ENCODE assay signal across 19 mouse cellular contexts in the genomic region with DNA sequence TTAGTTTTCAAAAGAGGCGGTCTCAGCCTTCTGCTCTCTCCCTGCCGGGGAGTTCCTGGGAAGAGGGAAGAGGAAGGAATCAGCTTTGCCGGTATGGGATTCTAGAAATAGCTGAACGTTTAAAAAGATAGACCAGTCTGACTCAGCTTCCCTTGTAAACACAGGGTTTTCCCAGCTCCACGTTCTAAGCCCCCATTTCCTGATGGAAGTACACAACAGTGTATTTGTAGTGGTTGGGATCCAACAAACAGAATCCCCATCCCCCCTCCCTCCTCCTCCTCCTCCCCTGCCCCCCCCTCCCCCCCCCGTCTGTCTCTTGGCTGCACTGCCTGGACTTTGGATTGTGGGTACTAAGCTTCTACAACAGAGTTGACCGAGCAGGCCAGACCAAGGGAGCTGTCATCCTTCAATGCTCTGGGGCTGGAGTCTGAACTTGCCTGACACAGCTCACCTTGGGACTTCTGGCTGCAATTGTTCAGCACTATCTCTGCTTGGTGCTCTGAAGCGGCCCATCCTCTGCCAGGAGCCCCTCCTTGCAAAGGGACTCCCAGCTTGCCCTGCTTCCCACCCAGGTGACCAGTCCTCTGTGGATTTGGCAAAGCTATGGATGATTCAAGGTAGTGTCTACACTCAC. TPM values are rescaled to one million over a fixed set of nuclear protein-coding genes. Genes with fewer than 3 reads are reported as not detected.
DNase-seq lines count a peak whose midpoint lies in the region; ATAC-seq and TF ChIP-seq lines count a peak whose summit lies in the region.
"Had no signal": no experiment of that assay in that cellular context is flagged by ENCODE, and none has a peak within 500 bp of the region (broad histone marks: within the 10 kb centered on the region; RNA-seq: fewer than 3 reads in every experiment).

No protein-coding gene starts in this region.

- TF ChIP-seq CTCF in gastrocnemius, adult 2 months (IDR thresholded peaks at IDR 0.05) = no peak
- TF ChIP-seq CTCF in liver, adult 2 months (IDR thresholded peaks at IDR 0.05; ENCODE audit: low read depth, low read length) = no peak

- H3K27ac ChIP-seq in gastrocnemius, adult 2 months = peak overlapping the region; percentile 56
- H3K27ac ChIP-seq in liver, adult 2 months (replicated peaks; ENCODE audit: insufficient read depth, low read depth, low read length) = peak overlapping the region; percentile 94
- H3K27ac ChIP-seq in heart, embryonic 16.5 days (ENCODE audit: low read length) = peak overlapping the region; percentile 44; the same call in 1 of the 2 replicates
- H3K27ac ChIP-seq: hindbrain, embryonic 13.5 days; left cerebral cortex, adult 2 months; limb, embryonic 13.5 days; macrophage; midbrain, embryonic 15.5 days had no signal

- ATAC-seq in heart, embryonic 16.5 days (replicated peaks; ENCODE audit: extremely low read depth, insufficient read depth, low FRiP score) = no peak
- ATAC-seq: forebrain, postnatal 0 days; midbrain, embryonic 15.5 days; Patski had no signal

- no peaks in the 10 kb centered on the region for H3K79me2 ChIP-seq in liver, adult 2 months (ENCODE audit: control insufficient read depth, insufficient read depth, low read length)

- TF ChIP-seq POLR2A in liver, adult 2 months (IDR thresholded peaks at IDR 0.05; ENCODE audit: extremely low read depth, insufficient read depth, low read length) = no peak

- H3K36me3 ChIP-seq in liver, adult 2 months (ENCODE audit: control insufficient read depth, insufficient read depth, low read length) = no peaks in the 10 kb centered on the region
- no peaks in the 10 kb centered on the region for H3K36me3 ChIP-seq in heart, embryonic 16.5 days (ENCODE audit: control insufficient read depth, insufficient read depth)
- H3K36me3 ChIP-seq: hindbrain, embryonic 13.5 days; limb, embryonic 13.5 days; midbrain, embryonic 15.5 days had no signal

- H3K27me3 ChIP-seq in liver, adult 2 months (ENCODE audit: control insufficient read depth, insufficient read depth, low read length) = no peaks in the 10 kb centered on the region
- H3K27me3 ChIP-seq in heart, embryonic 16.5 days (ENCODE audit: control insufficient read depth, insufficient read depth, low read length) = no peaks in the 10 kb centered on the region
- H3K27me3 ChIP-seq: hindbrain, embryonic 13.5 days; limb, embryonic 13.5 days; midbrain, embryonic 15.5 days; Patski had no signal

- H3K9ac ChIP-seq in liver, adult 2 months (ENCODE audit: low read depth, low read length) = peak overlapping the region; percentile 33; the same call in 1 of the 2 replicates
- no peak overlapping the region for H3K9ac ChIP-seq in heart, embryonic 16.5 days (ENCODE audit: low read length)
- H3K9ac ChIP-seq: forebrain, postnatal 0 days; hindbrain, embryonic 13.5 days; limb, embryonic 13.5 days; midbrain, embryonic 15.5 days had no signal

- intact Hi-C loops in gastrocnemius, adult 2 months (cut with DNase I) = no loop called here

- H3K4me3 ChIP-seq in gastrocnemius, adult 2 months = no peak overlapping the region
- no peak overlapping the region for H3K4me3 ChIP-seq in liver, adult 2 months (ENCODE audit: insufficient read depth, low read depth, low read length)
- H3K4me3 ChIP-seq in heart, embryonic 16.5 days (ENCODE audit: low read length) = no peak overlapping the region
- H3K4me3 ChIP-seq: hindbrain, embryonic 13.5 days; left cerebral cortex, adult 2 months; limb, embryonic 13.5 days; midbrain, embryonic 15.5 days had no signal

- no peak overlapping the region for H3K4me2 ChIP-seq in heart, embryonic 16.5 days (ENCODE audit: low read depth, low read length)
- H3K4me2 ChIP-seq: hindbrain, embryonic 13.5 days; limb, embryonic 13.5 days; midbrain, embryonic 15.5 days had no signal

- WGBS in liver, adult 2 months = 8% methylated on average over 8 of the region's 8 CpGs
- 36% methylated on average over 8 of the region's 8 CpGs for WGBS in heart, embryonic 16.5 days

- H3K9me3 ChIP-seq in heart, embryonic 16.5 days (replicated peaks; ENCODE audit: control insufficient read depth, low read length) = no peaks in the 10 kb centered on the region
- H3K9me3 ChIP-seq: hindbrain, embryonic 13.5 days; limb, embryonic 13.5 days; midbrain, embryonic 15.5 days had no signal

- no peak for DNase-seq in gastrocnemius, adult 2 months
- no peak for DNase-seq in gastrocnemius, adult 18-20 months (ENCODE audit: low spot score)
- peak; percentile 81 for DNase-seq in liver, adult 2 months (ENCODE audit: extremely low read depth, low read depth, low spot score)
- no peak for DNase-seq in liver
- DNase-seq in kidney, postnatal 10 days = peak; percentile 65
- no peak for DNase-seq in layer of hippocampus, adult 18-20 months (ENCODE audit: low spot score in 2 of 2)
- no peak for DNase-seq in right cerebral cortex, postnatal 4 days
- DNase-seq: cerebellum, adult 2 months; embryo, embryonic 11 days; forebrain, postnatal 0 days; gastrocnemius, postnatal 25 days; thymus, postnatal 25 days had no signal

- H3K4me1 ChIP-seq in liver, adult 2 months (ENCODE audit: control insufficient read depth, insufficient read depth, low read length) = peaks cover 53% of the 10 kb centered on the region
- peaks cover 29% of the 10 kb centered on the region for H3K4me1 ChIP-seq in heart, embryonic 16.5 days (ENCODE audit: control insufficient read depth, insufficient read depth, low read length)

RNA-seq across cellular contexts. Expression of gene Nuak2, which starts 22.2 kb away (rescaled TPM):
- under 1 TPM; 0.38 to 0.98 TPM for total RNA-seq in gastrocnemius, adult 2 months (2021)
- total RNA-seq in gastrocnemius, adult 18-20 months (2021) = 1 to 10 TPM in 1 of 2 experiments, under 1 TPM in 1; 0.87 to 1.1 TPM
- 3.8 and 4.8 TPM in 2 replicates for total RNA-seq in liver, adult 2 months (2014; rRNA removed)
- polyA plus RNA-seq in liver, adult 2 months (2012; rRNA removed) = 6.4 and 8.0 TPM in 2 replicates
- polyA plus RNA-seq in heart, embryonic 16.5 days (2015; fragmentation: Nextera tagmentation; extraction: Ambion mirVana) = 3.4 and 4.3 TPM in 2 replicates
- 1 to 10 TPM; 1.6 to 1.9 TPM for total RNA-seq in layer of hippocampus, adult 18-20 months (2021)

RNA-seq across cellular contexts. Expression of gene Klhdc8a, which starts 39.7 kb away (rescaled TPM):
- under 1 TPM; 0.13 to 0.31 TPM for total RNA-seq in gastrocnemius, adult 2 months (2021)
- total RNA-seq in gastrocnemius, adult 18-20 months (2021) = under 1 TPM; 0.27 to 0.36 TPM
- 0.18 and 0.81 TPM in 2 replicates for total RNA-seq in liver, adult 2 months (2014; rRNA removed)
- 1.2 and 1.4 TPM in 2 replicates for polyA plus RNA-seq in liver, adult 2 months (2012; rRNA removed)
- 0.49 and 0.62 TPM in 2 replicates for polyA plus RNA-seq in heart, embryonic 16.5 days (2015; fragmentation: Nextera tagmentation; extraction: Ambion mirVana)
- 1 to 10 TPM; 4.3 to 5.3 TPM for total RNA-seq in layer of hippocampus, adult 18-20 months (2021)
- polyA plus RNA-seq: macrophage had no signal

RNA-seq across cellular contexts. Expression of gene Tmcc2, which starts 52.9 kb away (rescaled TPM):
- total RNA-seq in gastrocnemius, adult 2 months (2021) = 10 to 100 TPM; 29.4 to 40.8 TPM
- total RNA-seq in gastrocnemius, adult 18-20 months (2021) = 10 to 100 TPM; 36.8 to 41.5 TPM
- 1.6 and 1.9 TPM in 2 replicates for total RNA-seq in liver, adult 2 months (2014; rRNA removed)
- polyA plus RNA-seq in liver, adult 2 months (2012; rRNA removed) = 2.2 and 2.5 TPM in 2 replicates
- polyA plus RNA-seq in heart, embryonic 16.5 days (2015; fragmentation: Nextera tagmentation; extraction: Ambion mirVana) = 10.6 and 11.1 TPM in 2 replicates
- 100 to 1,000 TPM; 250 to 270 TPM for total RNA-seq in layer of hippocampus, adult 18-20 months (2021)

Comparison
In these comparisons a context has a peak if more than half of its experiments do, and no peak if none do; other contexts are left out.
1. DNase-seq: peak in liver, adult 2 months (single experiment) and kidney, postnatal 10 days (single experiment); none in gastrocnemius, adult 2 months (single experiment), gastrocnemius, adult 18-20 months (single experiment), liver (single experiment), layer of hippocampus, adult 18-20 months (0 of 2) and right cerebral cortex, postnatal 4 days (single experiment).
2. H3K27ac ChIP-seq: peak in every context shown above with its lines; median percentile 94 in liver, adult 2 months; 56 in gastrocnemius, adult 2 months; 44 in heart, embryonic 16.5 days.
3. RNA of gene Tmcc2, which starts 52.9 kb away (total RNA-seq): 250 to 270 TPM in layer of hippocampus, adult 18-20 months, 36.8 to 41.5 TPM in gastrocnemius, adult 18-20 months and 29.4 to 40.8 TPM in gastrocnemius, adult 2 months; 1.6 to 1.9 TPM in liver, adult 2 months; every median in the first group is over 10 times any median in the second.